ENCODE assay signal across 8 mouse cellular contexts in genomic region chr2:37771618-37772285, GRCm38 (mm10). TPM values are rescaled to one million over a fixed set of nuclear protein-coding genes. Genes with fewer than 3 reads are reported as not detected.
DNase-seq lines count a peak whose midpoint lies in the region; ATAC-seq and TF ChIP-seq lines count a peak whose summit lies in the region.

No protein-coding gene starts in this region.

- peak overlapping the region; percentile 68 for H3K27ac ChIP-seq in forebrain, embryonic 15.5 days (replicated peaks)

- H3K4me1 ChIP-seq in forebrain, embryonic 15.5 days = peaks cover 36% of the 10 kb centered on the region
- H3K4me1 ChIP-seq in lung, adult 2 months (ENCODE audit: control insufficient read depth, insufficient read depth, low read length) = no peaks in the 10 kb centered on the region

- peak overlapping the region; percentile 47 for H3K9ac ChIP-seq in forebrain, embryonic 15.5 days (replicated peaks)

- intact Hi-C loops in heart, postnatal 25 days (cut with DNase I) = loop anchor here (2.0 to 5.0 kb wide), 3 partner anchors 69 to 254 kb away; partner anchors contain the start of genes Gpr21 and Strbp

- under 1% methylated on average over 18 of the region's 18 CpGs for WGBS in forebrain, embryonic 15.5 days
- WGBS in lung, adult 2 months = under 1% methylated on average over 18 of the region's 18 CpGs

- H3K4me3 ChIP-seq in forebrain, embryonic 15.5 days = peak overlapping the region; percentile 43
- peak overlapping the region; percentile 63 for H3K4me3 ChIP-seq in lung, adult 2 months (replicated peaks; ENCODE audit: extremely low read depth, low read depth, low read length)

- no peaks in the 10 kb centered on the region for H3K9me3 ChIP-seq in forebrain, embryonic 15.5 days

- ATAC-seq in forebrain, embryonic 15.5 days (replicated peaks) = peak; percentile 53
- peak; percentile 59 for ATAC-seq in neutrophil, adult 5-6 weeks (ENCODE audit: extremely low read depth, insufficient number of reproducible peaks, low FRiP score, poor library complexity, severe bottlenecking)

- peak; percentile 68 for TF ChIP-seq CTCF in lung, adult 2 months (IDR thresholded peaks at IDR 0.05; ENCODE audit: insufficient read depth, low read length)

- no peak for TF ChIP-seq POLR2A in lung, adult 2 months (IDR thresholded peaks at IDR 0.05; ENCODE audit: borderline replicate concordance, extremely low read depth, low read depth, low read length)

- peak; percentile 93 for DNase-seq in ES-CJ7 (ENCODE audit: low read depth, low spot score)
- peak; percentile 93 for DNase-seq in cerebellum, adult 11 months
- peak; percentile 57 for DNase-seq in heart, postnatal 25 days (ENCODE audit: low spot score)
- peak; percentile 82 to 97 for DNase-seq in layer of hippocampus, adult 18-20 months (ENCODE audit: low spot score in 2 of 2)
- DNase-seq in lung, adult 2 months = peak; percentile 86
- DNase-seq in thymus, adult 18-20 months = peak; percentile 64 to 78

- H3K4me2 ChIP-seq in forebrain, embryonic 15.5 days (replicated peaks) = peak overlapping the region; percentile 51

- H3K36me3 ChIP-seq in forebrain, embryonic 15.5 days = no peaks in the 10 kb centered on the region

- no peaks in the 10 kb centered on the region for H3K27me3 ChIP-seq in forebrain, embryonic 15.5 days

RNA-seq across cellular contexts. Expression of gene Crb2, which starts 4.3 kb away (rescaled TPM):
- polyA plus RNA-seq in forebrain, embryonic 15.5 days (2015; fragmentation: Nextera tagmentation; extraction: Ambion mirVana) = 7.1 and 8.4 TPM in 2 replicates
- total RNA-seq in heart, postnatal 25 days (2021) = 1 to 10 TPM in 1 of 2 experiments, under 1 TPM in 1; 0.78 to 1.0 TPM
- 1 to 10 TPM; 2.8 to 3.1 TPM for total RNA-seq in layer of hippocampus, adult 18-20 months (2021)
- 1.7 and 2.4 TPM in 2 replicates for polyA plus RNA-seq in lung, adult 2 months (2012; rRNA removed)
- total RNA-seq in neutrophil, adult 5-6 weeks (2017) = not detected in 2 replicates

Comparison
In these comparisons a context has a peak if more than half of its experiments do, and no peak if none do; other contexts are left out.
1. Peak in every context shown above with its lines: DNase-seq, ATAC-seq, H3K4me3 ChIP-seq and H3K27ac ChIP-seq.